ENCODE assay signal across 8 mouse cellular contexts in the genomic region with DNA sequence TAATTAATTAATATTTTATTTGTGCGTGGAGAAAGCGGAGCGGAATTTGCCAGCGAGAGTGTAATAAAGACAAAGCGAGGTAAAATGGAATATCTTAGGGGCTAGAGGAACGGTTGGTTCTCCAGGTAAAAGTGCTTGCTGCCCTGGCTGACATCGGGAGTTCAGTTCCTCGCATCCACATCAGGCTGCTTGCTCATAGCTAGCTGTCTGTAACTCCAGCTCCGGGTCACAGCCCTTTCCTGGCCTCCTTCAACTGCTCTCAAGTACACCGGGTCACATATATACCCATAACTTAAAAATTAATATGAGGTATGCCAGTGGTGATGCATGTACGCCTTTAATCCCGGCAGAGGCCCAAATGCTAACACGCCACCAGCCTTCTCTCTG. TPM values are rescaled to one million over a fixed set of nuclear protein-coding genes. Genes with fewer than 3 reads are reported as not detected.
A peak's percentile ranks its signal among the peaks of the same experiment; 100 is the strongest.
DNase-seq lines count a peak whose midpoint lies in the region; ATAC-seq and TF ChIP-seq lines count a peak whose summit lies in the region.

No protein-coding gene starts in this region.

- H3K9ac ChIP-seq in liver, embryonic 11.5 days (ENCODE audit: low read depth, low read length) = peak overlapping the region; percentile 56
- H3K9ac ChIP-seq in stomach, postnatal 0 days (ENCODE audit: low read length) = peak overlapping the region; percentile 56

- H3K27me3 ChIP-seq in testis, adult 2 months (ENCODE audit: control insufficient read depth, insufficient read depth, low read length) = no peaks in the 10 kb centered on the region
- H3K27me3 ChIP-seq in liver, embryonic 11.5 days (replicated peaks; ENCODE audit: control insufficient read depth, insufficient read depth, low read length) = no peaks in the 10 kb centered on the region
- no peaks in the 10 kb centered on the region for H3K27me3 ChIP-seq in stomach, postnatal 0 days (ENCODE audit: control insufficient read depth, insufficient read depth, low read length)

- H3K4me3 ChIP-seq in gastrocnemius, adult 2 months = peak overlapping the region; percentile 99
- peak overlapping the region; percentile 92 for H3K4me3 ChIP-seq in testis, adult 2 months (ENCODE audit: control insufficient read depth, low read depth, low read length)
- H3K4me3 ChIP-seq in liver, embryonic 11.5 days (ENCODE audit: low read depth, low read length) = peak overlapping the region; percentile 77
- H3K4me3 ChIP-seq in stomach, postnatal 0 days (ENCODE audit: low read depth, low read length) = peak overlapping the region; percentile 33

- H3K9me3 ChIP-seq in liver, embryonic 11.5 days (ENCODE audit: control insufficient read depth, low read length) = no peaks in the 10 kb centered on the region
- no peaks in the 10 kb centered on the region for H3K9me3 ChIP-seq in stomach, postnatal 0 days (ENCODE audit: control insufficient read depth, low read length)

- H3K4me2 ChIP-seq in liver, embryonic 11.5 days = peak overlapping the region; percentile 63
- peak overlapping the region; percentile 60 for H3K4me2 ChIP-seq in stomach, postnatal 0 days (replicated peaks; ENCODE audit: low read depth)

- intact Hi-C loops in gastrocnemius, adult 2 months (cut with DNase I) = loop anchor here (5.0 to 10.0 kb wide), 2 partner anchors 40 to 1238 kb away; a partner anchor contains a TSS

- TF ChIP-seq CTCF in gastrocnemius, adult 2 months (IDR thresholded peaks at IDR 0.05) = no peak
- TF ChIP-seq CTCF in testis, adult 2 months (IDR thresholded peaks at IDR 0.05; ENCODE audit: control insufficient read depth, insufficient read depth, insufficient replicate concordance, low read depth, low read length) = no peak
- TF ChIP-seq CTCF in stomach, postnatal 0 days (IDR thresholded peaks at IDR 0.05; ENCODE audit: low read depth) = no peak

- TF ChIP-seq POLR2A in testis, adult 2 months (IDR thresholded peaks at IDR 0.05; ENCODE audit: control insufficient read depth, low read depth, low read length) = no peak

- WGBS in liver, embryonic 11.5 days = 35% methylated on average over 13 of the region's 13 CpGs
- 33% methylated on average over 13 of the region's 13 CpGs for WGBS in stomach, postnatal 0 days

- no peak for TF ChIP-seq EP300 in stomach, postnatal 0 days (optimal IDR thresholded peaks at IDR 0.05)

- DNase-seq in gastrocnemius, adult 2 months = peak; percentile 48
- no peak for DNase-seq in gastrocnemius, adult 18-20 months (ENCODE audit: low spot score)
- DNase-seq in testis, postnatal 10 days (ENCODE audit: low spot score) = no peak
- DNase-seq in liver, embryonic 11.5 days (ENCODE audit: low spot score) = no peak
- DNase-seq in stomach, postnatal 0 days (ENCODE audit: low spot score) = no peak
- no peak for DNase-seq in left cerebral cortex, adult 11 months (ENCODE audit: low spot score)
- no peak for DNase-seq in layer of hippocampus, postnatal 36 days

- peaks cover 3% of the 10 kb centered on the region for H3K36me3 ChIP-seq in testis, adult 2 months (ENCODE audit: control insufficient read depth, insufficient read depth, low read length)
- peaks cover 5% of the 10 kb centered on the region for H3K36me3 ChIP-seq in liver, embryonic 11.5 days (ENCODE audit: control insufficient read depth, insufficient read depth, low read length)
- no peaks in the 10 kb centered on the region for H3K36me3 ChIP-seq in stomach, postnatal 0 days (ENCODE audit: control insufficient read depth, insufficient read depth, low read length)

- peak overlapping the region; percentile 87 for H3K27ac ChIP-seq in gastrocnemius, adult 2 months
- H3K27ac ChIP-seq in testis, adult 2 months (ENCODE audit: control insufficient read depth, insufficient read depth, low read depth, low read length) = peak overlapping the region; percentile 78
- H3K27ac ChIP-seq in liver, embryonic 11.5 days (ENCODE audit: low read depth, low read length) = no peak overlapping the region
- peak overlapping the region; percentile 45 for H3K27ac ChIP-seq in stomach, postnatal 0 days (replicated peaks)

- no peak for ATAC-seq in liver, embryonic 11.5 days (replicated peaks; ENCODE audit: low FRiP score)
- ATAC-seq in stomach, postnatal 0 days (ENCODE audit: low FRiP score, low TSS enrichment) = peak; percentile 10; the same call in 1 of the 2 replicates

- H3K4me1 ChIP-seq in testis, adult 2 months (ENCODE audit: control insufficient read depth, insufficient read depth, low read length) = peaks cover 16% of the 10 kb centered on the region
- peaks cover 39% of the 10 kb centered on the region for H3K4me1 ChIP-seq in liver, embryonic 11.5 days (replicated peaks; ENCODE audit: control insufficient read depth, insufficient read depth, low read length)
- H3K4me1 ChIP-seq in stomach, postnatal 0 days (replicated peaks; ENCODE audit: control insufficient read depth, insufficient read depth) = peaks cover 8% of the 10 kb centered on the region

RNA-seq across cellular contexts. Expression of a gene that starts 0.5 kb away (rescaled TPM):
- total RNA-seq in gastrocnemius, adult 2 months (2021) = 1 to 10 TPM; 8.7 to 9.5 TPM
- total RNA-seq in gastrocnemius, adult 18-20 months (2021) = 1 to 10 TPM; 7.7 to 7.9 TPM
- 91.9 and 105 TPM in 2 replicates for polyA plus RNA-seq in testis, adult 2 months (2012; rRNA removed)
- 96.4 and 99.1 TPM in 2 replicates for polyA plus RNA-seq in liver, embryonic 11.5 days (2014; fragmentation: Nextera tagmentation; extraction: Ambion mirVana)
- polyA plus RNA-seq in stomach, postnatal 0 days (2015; fragmentation: Nextera tagmentation; extraction: Ambion mirVana) = 100 and 101 TPM in 2 replicates
- total RNA-seq in layer of hippocampus, postnatal 36 days (2021) = 10 to 100 TPM; 61.5 to 69.6 TPM

RNA-seq across cellular contexts. Expression of a gene that starts 3.3 kb away (rescaled TPM):
- under 1 TPM; 0.46 to 0.59 TPM for total RNA-seq in gastrocnemius, adult 2 months (2021)
- under 1 TPM; 0.46 to 0.95 TPM for total RNA-seq in gastrocnemius, adult 18-20 months (2021)
- 70.3 and 71.8 TPM in 2 replicates for polyA plus RNA-seq in testis, adult 2 months (2012; rRNA removed)
- polyA plus RNA-seq in liver, embryonic 11.5 days (2014; fragmentation: Nextera tagmentation; extraction: Ambion mirVana) = 32.0 and 32.6 TPM in 2 replicates
- polyA plus RNA-seq in stomach, postnatal 0 days (2015; fragmentation: Nextera tagmentation; extraction: Ambion mirVana) = 4.5 and 5.0 TPM in 2 replicates
- total RNA-seq in layer of hippocampus, postnatal 36 days (2021) = 1 to 10 TPM; 2.5 to 3.6 TPM

RNA-seq across cellular contexts. Expression of a gene that starts 31.4 kb away (rescaled TPM):
- 10 to 100 TPM; 41.2 to 41.6 TPM for total RNA-seq in gastrocnemius, adult 2 months (2021)
- 10 to 100 TPM; 34.6 to 35.4 TPM for total RNA-seq in gastrocnemius, adult 18-20 months (2021)
- polyA plus RNA-seq in testis, adult 2 months (2012; rRNA removed) = 12.7 and 13.1 TPM in 2 replicates
- polyA plus RNA-seq in liver, embryonic 11.5 days (2014; fragmentation: Nextera tagmentation; extraction: Ambion mirVana) = 42.5 and 47.9 TPM in 2 replicates
- polyA plus RNA-seq in stomach, postnatal 0 days (2015; fragmentation: Nextera tagmentation; extraction: Ambion mirVana) = 28.9 and 34.9 TPM in 2 replicates
- 100 to 1,000 TPM in 1 of 2 experiments, 10 to 100 TPM in 1; 95.5 to 102 TPM for total RNA-seq in layer of hippocampus, postnatal 36 days (2021)

RNA-seq across cellular contexts. Expression of a gene that starts 31.5 kb away (rescaled TPM):
- 1 to 10 TPM; 2.6 to 3.1 TPM for total RNA-seq in gastrocnemius, adult 2 months (2021)
- 1 to 10 TPM; 1.9 to 3.2 TPM for total RNA-seq in gastrocnemius, adult 18-20 months (2021)
- polyA plus RNA-seq in testis, adult 2 months (2012; rRNA removed) = 18.4 and 19.1 TPM in 2 replicates
- polyA plus RNA-seq in liver, embryonic 11.5 days (2014; fragmentation: Nextera tagmentation; extraction: Ambion mirVana) = 3.4 and 3.5 TPM in 2 replicates
- polyA plus RNA-seq in stomach, postnatal 0 days (2015; fragmentation: Nextera tagmentation; extraction: Ambion mirVana) = 44.2 and 50.6 TPM in 2 replicates
- total RNA-seq in layer of hippocampus, postnatal 36 days (2021) = 1 to 10 TPM; 2.1 TPM

RNA-seq across cellular contexts. Expression of a gene that starts 37.9 kb away (rescaled TPM):
- 10 to 100 TPM; 55.6 to 64.3 TPM for total RNA-seq in gastrocnemius, adult 2 months (2021)
- 10 to 100 TPM; 62.9 to 69.0 TPM for total RNA-seq in gastrocnemius, adult 18-20 months (2021)
- polyA plus RNA-seq in testis, adult 2 months (2012; rRNA removed) = 646 and 694 TPM in 2 replicates
- polyA plus RNA-seq in liver, embryonic 11.5 days (2014; fragmentation: Nextera tagmentation; extraction: Ambion mirVana) = 23.1 and 25.7 TPM in 2 replicates
- polyA plus RNA-seq in stomach, postnatal 0 days (2015; fragmentation: Nextera tagmentation; extraction: Ambion mirVana) = 43.0 and 45.1 TPM in 2 replicates
- total RNA-seq in layer of hippocampus, postnatal 36 days (2021) = 10 to 100 TPM; 84.6 to 87.3 TPM

Comparison
In these comparisons a context has a peak if more than half of its experiments do, and no peak if none do; other contexts are left out.
1. H3K4me3 ChIP-seq: peak in every context shown above with its lines; median percentile 99 in gastrocnemius, adult 2 months; 92 in testis, adult 2 months; 77 in liver, embryonic 11.5 days; 33 in stomach, postnatal 0 days.
2. RNA of a gene that starts 0.5 kb away (total RNA-seq): 61.5 to 69.6 TPM in layer of hippocampus, postnatal 36 days; 8.7 to 9.5 TPM in gastrocnemius, adult 2 months and 7.7 to 7.9 TPM in gastrocnemius, adult 18-20 months; every median in the first group is over 4 times any median in the second.